Mouse (Mus musculus) testis, adult 2 months (tissue): ENCODE results near the gene 2700097O09Rik.

Source experiments
- CTCF ChIP-seq: fragments of 200-500 bp; IDR thresholded peaks from 2 replicates; pipeline ENCODE4 v1.5.1; 2012; ENCODE audit warnings: low read depth, mild to moderate bottlenecking, inconsistent platforms, low read length, moderate library complexity; ENCODE audit not compliant: control insufficient read depth, insufficient read depth, insufficient replicate concordance
- POLR2A ChIP-seq: fragments of 200-500 bp; IDR thresholded peaks from 2 replicates; pipeline ENCODE4 v1.6.1; 2012; ENCODE audit warnings: low read depth, mild to moderate bottlenecking, inconsistent platforms, low read length, moderate library complexity; ENCODE audit not compliant: control insufficient read depth

DNA sequence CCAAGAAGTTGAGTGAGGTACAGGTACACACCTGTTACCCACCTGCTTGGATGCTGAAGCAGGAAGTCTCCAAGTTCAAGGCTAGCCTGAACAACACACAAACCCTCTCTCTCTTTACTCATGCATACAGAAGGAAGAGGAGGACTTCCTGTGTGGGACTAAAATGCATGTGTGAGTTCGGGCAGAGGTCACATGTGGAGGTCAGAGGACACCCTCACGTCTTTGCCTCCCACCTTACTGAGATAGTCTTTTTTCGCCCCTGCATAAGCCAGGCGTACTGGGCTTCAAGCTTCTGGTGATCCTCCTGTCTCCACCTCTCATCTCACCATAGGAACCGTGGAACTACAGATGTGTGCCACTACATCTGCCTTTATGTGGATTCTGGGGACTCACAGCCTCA is 81.5 kb downstream of the 2700097O09Rik start:
- TF ChIP-seq POLR2A (no peak), CTCF (no peak)
